Comparison of ENCODE assay signal across 13 mouse cellular contexts in the genomic region with DNA sequence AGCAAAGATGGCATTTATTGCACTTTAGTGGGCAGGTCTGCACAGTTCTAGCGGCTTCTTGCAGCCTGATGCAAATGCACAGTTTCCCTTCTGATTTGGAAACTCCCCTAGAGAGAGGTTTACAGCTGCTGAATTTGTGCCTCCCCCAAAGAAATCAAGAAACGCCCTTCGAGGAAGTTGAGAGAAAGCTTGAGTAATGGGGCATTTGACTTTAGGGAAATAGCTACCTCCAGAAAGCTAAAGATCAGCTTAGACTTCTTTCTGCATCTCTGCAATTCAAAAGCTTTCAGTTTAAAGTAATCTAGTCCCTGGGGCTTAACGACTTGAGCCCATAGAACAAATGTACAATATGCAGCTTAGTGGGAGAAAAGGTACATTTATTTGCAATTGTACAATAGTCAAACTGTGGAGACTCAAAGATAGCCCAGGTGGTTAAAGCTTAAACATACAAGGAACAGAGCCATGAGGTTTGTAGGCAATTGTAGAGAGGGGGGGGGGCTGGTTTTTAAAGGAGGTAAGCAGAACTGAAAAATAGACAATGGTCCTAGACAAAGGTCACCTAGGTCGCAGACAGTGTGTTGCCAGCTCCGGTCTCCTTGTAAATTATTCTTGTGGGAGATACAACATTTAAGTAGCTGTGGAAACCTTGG. TPM values are rescaled to one million over a fixed set of nuclear protein-coding genes. Genes with fewer than 3 reads are reported as not detected.
DNase-seq lines count a peak whose midpoint lies in the region; ATAC-seq and TF ChIP-seq lines count a peak whose summit lies in the region.
"Had no signal": no experiment of that assay in that cellular context is flagged by ENCODE, and none has a peak within 500 bp of the region (broad histone marks: within the 10 kb centered on the region; RNA-seq: fewer than 3 reads in every experiment).

No protein-coding gene starts in this region.

- H3K9ac ChIP-seq in ES-E14 (ENCODE audit: insufficient read depth, low read depth, low read length, poor library complexity, severe bottlenecking) = no peak overlapping the region
- H3K9ac ChIP-seq: hindbrain, embryonic 13.5 days; kidney, embryonic 15.5 days; liver, embryonic 14.5 days had no signal

- H3K9me3 ChIP-seq in ES-E14 (ENCODE audit: control insufficient read depth, insufficient read depth, low read depth, low read length) = no peaks in the 10 kb centered on the region
- H3K9me3 ChIP-seq: hindbrain, embryonic 13.5 days; kidney, embryonic 15.5 days had no signal

- in situ Hi-C loops in ES-E14 (cut with MboI; ENCODE audit: low sequenced_read_pairs in 2 of 2, unreplicated experiment in 2 of 2) = no loop called here

- H3K27ac ChIP-seq in ES-E14 (ENCODE audit: insufficient read depth, low read depth, low read length, poor library complexity, severe bottlenecking) = no peak overlapping the region
- H3K27ac ChIP-seq: hindbrain, embryonic 13.5 days; kidney, embryonic 15.5 days; layer of hippocampus, adult 2 months; liver, embryonic 14.5 days had no signal

- no peak overlapping the region for H3K4me3 ChIP-seq in ES-E14 (ENCODE audit: insufficient read depth in 1 of 2, low read depth in 1 of 2, low read length in 2 of 2, poor library complexity in 1 of 2, severe bottlenecking in 1 of 2)
- H3K4me3 ChIP-seq: hindbrain, embryonic 13.5 days; kidney, embryonic 15.5 days; layer of hippocampus, adult 2 months had no signal

- DNase-seq in CD4-positive, CD25-positive, alpha-beta regulatory T cell, adult 2 months (ENCODE audit: low read depth, low spot score) = peak; percentile 66
- no peak for DNase-seq in ES-E14 (ENCODE audit: low read depth, low spot score)
- DNase-seq in spleen, adult 12 weeks (ENCODE audit: low spot score) = peak; percentile 5
- DNase-seq in yolk sac, embryonic 10.5 days (ENCODE audit: low spot score) = no peak
- DNase-seq in embryo, embryonic 10.5 days (ENCODE audit: low spot score) = no peak
- no peak for DNase-seq in layer of hippocampus, adult 9-11 months
- DNase-seq: cerebellum, adult 9-10 months; thymus, adult 2 months had no signal

- H3K36me3 ChIP-seq in ES-E14 (ENCODE audit: control insufficient read depth, insufficient read depth, low read length, poor library complexity, severe bottlenecking) = no peaks in the 10 kb centered on the region
- H3K36me3 ChIP-seq: hindbrain, embryonic 13.5 days; kidney, embryonic 15.5 days had no signal

- peak; percentile 66 to 75 for ATAC-seq in hematopoietic stem cell, adult 5-6 weeks (replicated peaks in 1 of 2; ENCODE audit: insufficient read depth in 1 of 2, low FRiP score in 2 of 2, low TSS enrichment in 1 of 2, low read depth in 1 of 2, poor library complexity in 2 of 2, severe bottlenecking in 2 of 2)

- H3K4me1 ChIP-seq in ES-E14 (ENCODE audit: control insufficient read depth in 2 of 2, insufficient read depth in 2 of 2, low read length in 2 of 2, poor library complexity in 1 of 2) = no peaks in the 10 kb centered on the region; a peak in 1 of 4 replicates
- H3K4me1 ChIP-seq: hindbrain, embryonic 13.5 days; kidney, embryonic 15.5 days had no signal

TF ChIP-seq in ES-E14, 5 proteins besides CTCF, POLR2A, EP300 and RAD21:
- TF ChIP-seq HCFC1 (IDR thresholded peaks at IDR 0.05; ENCODE audit: borderline replicate concordance, insufficient read depth, low read length) = no peak
- TF ChIP-seq CHD2 (IDR thresholded peaks at IDR 0.05; ENCODE audit: low read depth, low read length) = 0 out of 2 replicates have a peak, but pooled peaks have one; percentile 23
- TF ChIP-seq ZC3H11A (IDR thresholded peaks at IDR 0.05; ENCODE audit: borderline replicate concordance, low read depth, low read length) = no peak
- TF ChIP-seq MAFK (IDR thresholded peaks at IDR 0.05; ENCODE audit: insufficient read depth, low read depth, low read length) = no peak
- no peak for TF ChIP-seq ZNF384 (IDR thresholded peaks at IDR 0.05; ENCODE audit: low read depth, low read length)

RNA-seq across cellular contexts. Expression of a gene that starts 21.8 kb away (rescaled TPM):
- total RNA-seq in ES-E14 (2012; rRNA removed) = 141 and 213 TPM in 2 replicates
- 65.2 and 90.2 TPM in 2 replicates for total RNA-seq in hematopoietic stem cell, adult 5-6 weeks (2017)

Comparison
In these comparisons a context has a peak if more than half of its experiments do, and no peak if none do; other contexts are left out.
1. DNase-seq: peak in CD4-positive, CD25-positive, alpha-beta regulatory T cell, adult 2 months (single experiment) and spleen, adult 12 weeks (single experiment); none in ES-E14 (single experiment), yolk sac, embryonic 10.5 days (single experiment), embryo, embryonic 10.5 days (single experiment) and layer of hippocampus, adult 9-11 months (single experiment).